Mouse (Mus musculus): Measurements from ENCODE around the gene Kcnab3. TPM values are rescaled to one million over a fixed set of nuclear protein-coding genes. Genes with fewer than 3 reads are reported as not detected.

Gene Kcnab3
- total RNA-seq, 4 experiments from 2014 or later = 0.17 to 0.38 (median 0.27) TPM; not detected in 1

DNA sequence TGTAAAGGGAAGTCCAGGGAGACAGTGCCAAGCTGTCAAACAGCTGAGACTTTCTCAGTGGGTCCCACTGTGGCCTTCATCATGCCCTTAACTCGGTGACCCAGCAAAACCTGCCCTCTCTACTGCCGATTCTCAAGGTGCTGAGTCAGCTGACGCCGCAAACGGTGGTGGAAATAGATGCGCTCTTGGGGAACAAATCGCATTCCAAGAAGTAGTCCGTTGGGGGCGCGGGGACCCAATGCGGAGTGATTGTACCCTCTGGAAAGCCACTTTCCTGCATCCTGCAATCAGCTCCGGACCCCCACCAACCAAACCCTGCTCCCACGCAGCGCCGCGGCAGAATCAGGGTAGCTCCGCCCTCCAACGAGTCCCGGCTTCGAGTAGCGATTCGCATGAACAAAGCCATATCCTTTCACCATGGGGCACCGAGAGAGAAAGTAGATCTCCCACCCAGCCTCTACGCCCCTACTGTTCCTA is 5.9 kb downstream of the Kcnab3 start:
- DNase-seq (ENCODE audit: low spot score) = peak; percentile 60

DNA sequence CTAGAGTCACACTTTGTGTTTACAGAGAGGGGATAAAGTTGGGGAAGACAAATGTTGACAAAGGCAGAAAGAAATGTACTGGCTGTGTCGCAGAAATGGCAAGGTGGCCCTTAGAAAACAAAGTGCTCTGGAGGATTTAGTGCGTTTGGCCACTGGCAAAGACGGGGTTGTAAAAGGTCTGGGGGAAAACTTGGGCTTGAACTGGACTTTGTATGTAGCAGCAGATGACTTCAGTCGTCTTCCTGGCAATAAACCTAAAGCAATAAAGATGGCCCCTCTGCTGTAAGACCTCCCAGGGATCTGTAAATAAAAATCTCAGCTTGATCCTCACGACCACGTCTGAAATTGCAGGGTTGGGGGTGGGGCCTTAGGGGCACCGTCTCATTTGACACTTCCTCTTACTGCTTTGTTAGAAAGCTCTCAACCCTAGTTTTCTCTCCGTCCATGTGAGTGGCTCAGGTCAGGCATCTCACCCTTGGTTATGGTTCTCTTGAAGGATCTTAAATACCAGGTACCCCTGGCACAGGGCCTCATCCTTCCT is 6.7 kb downstream of the Kcnab3 start:
- no peak for DNase-seq (ENCODE audit: low spot score)

DNA sequence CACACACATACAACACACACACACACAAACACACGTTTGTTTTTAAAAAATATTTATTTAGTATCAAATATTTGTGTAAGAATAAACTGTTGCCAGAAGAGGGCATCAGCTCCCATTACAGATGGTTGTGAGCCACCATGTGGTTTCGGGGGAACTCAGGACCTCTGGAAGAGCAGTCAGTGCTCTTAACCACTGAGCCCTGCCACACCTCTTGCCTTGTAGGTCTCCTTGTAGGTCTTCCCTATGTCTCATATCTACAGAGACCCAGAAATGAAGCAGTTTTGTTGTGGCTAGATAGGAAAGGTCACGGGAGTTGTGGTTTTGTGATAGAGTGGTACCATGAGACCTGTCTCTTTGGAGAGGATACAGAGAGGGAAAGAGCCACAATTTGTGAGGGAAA is 7.9 kb downstream of the Kcnab3 start:
- no peak for DNase-seq (ENCODE audit: low spot score)

DNA sequence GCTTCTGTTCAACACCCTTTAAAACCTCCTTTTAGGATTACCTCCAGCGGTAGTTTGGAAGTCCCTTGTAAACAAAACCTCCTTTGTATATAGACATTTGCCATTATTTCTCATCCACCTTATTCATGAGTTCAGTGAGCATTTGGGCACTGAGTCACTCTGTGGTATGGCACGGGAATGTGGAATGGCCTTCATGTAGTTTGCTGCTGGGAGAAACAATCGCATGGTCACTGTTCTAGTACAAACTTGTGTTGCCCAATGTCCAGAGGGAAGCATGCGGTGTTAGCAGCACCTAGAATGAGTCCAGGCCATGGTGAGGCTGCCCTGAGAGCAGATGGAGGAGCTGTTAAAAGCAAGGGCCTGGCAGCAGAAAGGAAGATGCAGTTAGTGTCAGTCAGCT is 8.7 kb downstream of the Kcnab3 start:
- no peak for DNase-seq (ENCODE audit: low spot score)

DNA sequence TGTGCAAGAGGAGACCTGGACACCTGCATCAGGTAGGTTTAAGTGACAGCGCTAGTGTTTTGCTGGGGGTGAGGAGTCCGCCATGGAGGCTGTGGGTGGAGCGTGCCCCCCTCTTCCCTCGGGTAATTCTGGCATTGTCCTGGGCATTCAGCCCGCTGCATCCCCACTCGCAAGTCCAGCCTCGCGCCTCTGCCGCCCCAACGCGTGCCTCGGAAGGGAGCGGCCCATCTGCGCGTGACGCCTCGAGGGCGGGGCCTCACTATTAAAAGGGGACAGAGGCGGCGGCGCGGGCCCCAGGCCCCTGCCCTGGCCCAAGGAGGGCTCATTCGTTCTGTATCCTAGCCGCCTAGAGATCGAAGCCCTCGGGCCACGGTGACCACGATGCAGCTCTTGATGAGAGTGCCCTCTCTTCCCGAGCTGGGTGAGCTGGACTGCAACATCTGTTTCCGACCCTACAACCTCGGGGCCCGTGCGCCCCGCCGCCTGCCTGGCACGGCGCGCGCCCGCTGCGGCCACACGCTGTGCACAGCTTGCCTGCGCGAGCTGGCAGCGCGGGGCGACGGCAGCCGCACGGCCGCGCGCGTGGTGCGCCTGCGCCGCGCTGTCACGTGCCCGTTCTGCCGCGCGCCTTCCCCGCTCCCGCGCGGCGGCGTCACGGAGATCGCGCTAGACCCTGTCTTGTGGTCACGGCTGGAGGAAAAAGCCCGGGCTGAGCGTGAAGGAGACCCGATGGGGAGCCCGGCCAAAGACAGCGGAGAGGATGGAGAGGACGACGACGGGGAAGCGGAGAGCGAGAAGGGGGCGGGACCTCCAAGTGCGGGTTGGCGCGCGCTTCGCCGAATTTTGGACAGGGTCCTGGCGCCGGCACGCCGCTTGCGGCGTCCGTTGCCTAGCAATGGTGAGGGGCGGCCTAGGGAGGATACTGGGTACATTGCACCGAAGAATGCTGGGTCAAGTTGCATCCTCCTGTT is 14.4 kb downstream of the Kcnab3 start, which contains the start of gene Rnf227:
TSS of gene Rnf227 (plus strand) at position 301 of the 971 bp plus-strand sequence.
- DNase-seq (ENCODE audit: low spot score) = peak; percentile 43

DNA sequence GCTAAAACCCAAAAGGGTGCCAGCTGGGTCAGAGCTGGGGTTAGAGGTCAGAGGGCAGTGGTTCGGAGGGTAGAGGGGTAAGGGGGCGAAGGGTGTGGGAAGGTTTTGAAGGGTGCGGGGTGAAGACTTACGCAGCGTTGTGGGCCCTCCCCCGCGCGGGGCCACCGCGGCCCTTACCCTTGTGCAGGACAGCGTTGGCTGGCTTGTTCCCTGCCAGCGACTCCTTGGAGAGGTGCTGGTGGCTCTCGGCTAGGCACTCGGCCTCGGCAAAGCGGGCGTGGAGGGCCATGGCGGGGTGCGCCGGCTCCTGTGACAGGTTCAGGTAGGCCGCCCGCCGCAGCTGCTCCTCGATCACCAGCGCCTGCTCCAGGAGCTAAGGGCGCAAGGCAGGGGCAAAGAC is 20.4 kb downstream of the Kcnab3 start:
- DNase-seq (ENCODE audit: low spot score) = no peak

DNA sequence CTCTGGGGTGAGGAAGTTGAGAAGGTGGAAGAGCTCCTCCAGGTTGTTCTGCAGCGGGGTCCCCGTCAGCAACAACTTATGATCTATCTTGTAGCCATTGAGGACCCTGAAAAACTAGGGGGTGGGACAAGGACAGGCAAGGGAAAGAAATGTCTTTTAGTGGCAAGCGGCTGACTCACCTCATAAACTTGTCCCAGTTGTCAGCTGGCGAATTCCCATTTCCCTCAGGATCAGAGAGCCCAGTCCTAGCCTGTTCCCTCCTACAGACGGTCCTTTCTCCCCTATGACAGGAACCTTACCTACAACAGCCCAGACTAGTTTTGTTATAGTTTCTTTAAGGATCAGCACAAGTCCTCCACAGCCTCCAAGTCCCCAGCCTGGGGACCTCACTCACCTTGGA is 30.5 kb downstream of the Kcnab3 start:
- DNase-seq (ENCODE audit: low spot score) = no peak

DNA sequence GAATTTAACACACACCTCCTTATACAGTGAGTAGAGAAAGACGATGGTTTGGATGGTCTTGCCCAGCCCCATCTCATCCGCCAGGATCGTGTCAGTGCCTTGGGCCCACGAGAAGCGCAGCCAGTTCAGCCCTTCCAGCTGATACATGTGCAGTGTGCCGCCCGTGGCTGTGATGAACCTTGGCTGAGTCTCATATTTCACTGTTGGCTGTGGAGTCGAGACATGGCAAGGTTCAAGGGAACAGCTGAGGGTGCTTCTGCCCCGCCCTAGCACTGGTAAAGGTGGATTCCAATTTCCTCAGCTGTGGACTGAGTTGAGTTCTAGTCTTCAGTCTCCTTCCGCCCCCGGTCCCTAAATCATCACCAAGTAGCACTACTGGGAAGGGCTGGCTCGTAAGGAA is 31.6 kb downstream of the Kcnab3 start:
- DNase-seq (ENCODE audit: low spot score) = no peak

DNA sequence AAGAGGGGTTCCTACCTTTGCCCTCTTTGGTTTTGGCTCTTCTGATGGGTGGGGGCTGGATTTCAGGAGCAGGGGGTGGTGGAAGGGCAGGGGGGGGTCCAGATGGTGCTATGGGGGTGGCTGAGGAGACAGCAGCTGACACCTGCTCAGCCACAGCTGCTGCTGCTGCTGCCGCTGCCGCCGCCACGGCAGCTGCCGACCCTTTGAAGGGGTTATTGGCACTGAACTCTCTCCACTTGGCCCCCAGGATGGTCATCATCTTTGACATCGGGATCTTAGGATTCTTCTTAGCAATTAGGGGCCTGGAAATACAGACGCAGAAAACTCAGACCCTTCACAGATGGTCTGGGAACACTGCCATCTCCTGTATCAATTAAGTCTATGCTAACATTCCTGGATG is 36.0 kb downstream of the Kcnab3 start:
- no peak for DNase-seq (ENCODE audit: low spot score)

DNA sequence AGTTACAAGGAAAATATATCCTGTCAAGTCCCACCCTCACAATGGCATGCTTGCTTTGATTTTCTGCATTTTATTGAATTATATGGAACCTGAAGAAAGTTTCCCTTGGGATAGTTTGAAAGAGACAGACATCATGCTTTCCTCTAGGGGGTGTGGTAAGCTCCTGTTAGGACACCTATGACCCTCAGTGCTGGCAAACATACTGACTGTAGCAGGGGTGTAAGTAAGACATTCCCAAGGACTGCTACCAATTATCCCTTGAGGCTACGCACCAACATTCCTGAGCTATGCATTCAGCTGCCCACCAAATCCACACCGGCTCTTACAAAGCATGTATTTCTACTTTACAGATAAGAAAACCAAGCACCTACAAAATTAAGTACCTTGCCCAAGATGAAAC is 36.4 kb downstream of the Kcnab3 start:
- DNase-seq (ENCODE audit: low spot score) = no peak

DNA sequence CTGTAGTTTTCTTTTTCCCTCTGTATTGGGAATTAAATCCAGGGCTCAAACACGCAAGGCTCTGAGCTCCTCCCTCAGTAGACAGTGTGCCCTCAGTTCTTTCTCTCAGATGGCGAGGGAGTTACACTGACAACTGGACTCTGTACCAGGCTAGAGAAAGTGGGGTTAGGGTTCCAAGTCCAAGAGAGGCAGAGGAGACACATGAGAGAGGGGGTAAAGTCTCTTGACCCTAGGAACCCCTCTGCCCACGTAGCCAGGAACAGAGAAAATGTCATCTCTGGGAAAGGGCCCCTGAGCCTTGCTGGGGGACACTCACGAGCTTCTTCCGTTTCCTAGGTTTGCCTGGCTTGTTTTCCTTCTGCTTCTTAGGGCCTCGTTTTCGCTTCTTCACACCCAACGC is 38.3 kb downstream of the Kcnab3 start:
- no peak for DNase-seq (ENCODE audit: low spot score)

DNA sequence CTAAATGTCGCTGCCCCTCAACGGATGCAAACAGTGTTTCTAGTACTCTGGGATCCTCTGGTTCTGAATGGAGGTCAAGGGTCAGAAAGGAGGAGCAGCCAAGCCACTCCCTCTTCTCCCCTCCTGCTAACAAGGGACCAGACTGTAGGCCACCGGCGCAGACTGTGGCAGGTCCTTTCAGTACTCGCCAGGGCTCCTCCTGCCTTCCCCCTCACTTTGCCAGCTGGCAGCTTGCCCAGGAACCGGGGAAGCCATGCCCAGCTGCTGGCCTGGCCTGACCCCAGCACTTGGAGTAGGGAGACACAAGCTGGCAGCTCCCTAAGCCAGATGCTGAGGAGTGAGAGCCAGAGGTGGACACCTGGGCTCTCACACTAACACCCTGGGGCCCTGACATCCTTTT is 38.9 kb downstream of the Kcnab3 start:
- DNase-seq (ENCODE audit: low spot score) = peak; percentile 91

DNA sequence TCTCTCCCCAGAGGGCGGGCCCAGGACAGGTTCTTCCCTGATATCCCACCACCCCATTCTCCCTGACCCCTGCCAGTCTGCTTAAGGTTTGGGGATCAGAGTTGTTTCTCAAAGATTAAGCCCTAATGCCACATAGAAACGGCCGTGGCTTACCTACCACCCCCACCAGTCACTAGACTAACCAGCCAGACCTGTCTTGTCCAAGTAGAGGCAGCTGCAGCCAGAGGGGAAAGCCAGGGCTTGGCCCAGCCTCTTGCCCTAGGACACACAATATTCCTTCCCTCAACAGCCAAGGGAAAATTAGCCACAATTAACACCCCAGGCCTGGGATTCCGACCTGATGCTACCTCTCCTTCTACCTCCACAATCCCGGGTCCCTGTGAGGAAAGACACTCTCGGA is 39.7 kb downstream of the Kcnab3 start:
- no peak for DNase-seq (ENCODE audit: low spot score)

DNA sequence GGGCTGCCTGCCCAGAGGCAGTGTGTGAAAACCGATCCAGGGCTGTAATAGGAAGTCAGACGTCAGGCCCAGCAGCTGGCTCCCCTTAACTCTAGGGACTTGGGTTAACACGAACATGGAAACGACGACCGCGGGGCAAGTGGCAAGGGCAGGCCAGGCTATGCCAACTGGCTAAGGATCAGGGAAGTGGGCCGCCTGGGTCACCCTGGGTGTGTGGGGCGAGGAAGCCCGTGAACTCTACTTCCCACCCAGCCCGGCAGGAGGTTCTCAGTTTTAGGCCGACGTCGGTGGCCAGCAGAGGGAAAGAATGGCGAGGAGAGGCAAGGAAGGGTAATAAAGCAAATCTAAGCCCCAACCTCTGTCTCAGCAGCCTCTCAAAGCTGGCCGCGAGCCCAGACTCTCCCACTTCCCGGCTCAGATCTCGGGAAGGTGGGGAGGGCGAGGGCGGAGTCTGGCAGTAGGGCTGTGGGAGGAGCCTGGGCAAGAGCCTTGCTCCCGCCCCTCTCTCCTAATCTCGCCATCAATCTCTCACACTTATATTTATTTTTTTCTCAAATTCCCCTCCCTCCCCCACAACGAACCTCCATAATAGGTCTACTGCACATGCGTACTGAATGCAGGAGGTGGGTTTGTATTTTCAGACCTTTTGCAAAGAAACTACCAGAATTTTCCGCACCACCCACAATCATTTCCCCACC is 40.2 kb downstream of the Kcnab3 start:
- DNase-seq (ENCODE audit: low spot score) = peak; percentile 92

DNA sequence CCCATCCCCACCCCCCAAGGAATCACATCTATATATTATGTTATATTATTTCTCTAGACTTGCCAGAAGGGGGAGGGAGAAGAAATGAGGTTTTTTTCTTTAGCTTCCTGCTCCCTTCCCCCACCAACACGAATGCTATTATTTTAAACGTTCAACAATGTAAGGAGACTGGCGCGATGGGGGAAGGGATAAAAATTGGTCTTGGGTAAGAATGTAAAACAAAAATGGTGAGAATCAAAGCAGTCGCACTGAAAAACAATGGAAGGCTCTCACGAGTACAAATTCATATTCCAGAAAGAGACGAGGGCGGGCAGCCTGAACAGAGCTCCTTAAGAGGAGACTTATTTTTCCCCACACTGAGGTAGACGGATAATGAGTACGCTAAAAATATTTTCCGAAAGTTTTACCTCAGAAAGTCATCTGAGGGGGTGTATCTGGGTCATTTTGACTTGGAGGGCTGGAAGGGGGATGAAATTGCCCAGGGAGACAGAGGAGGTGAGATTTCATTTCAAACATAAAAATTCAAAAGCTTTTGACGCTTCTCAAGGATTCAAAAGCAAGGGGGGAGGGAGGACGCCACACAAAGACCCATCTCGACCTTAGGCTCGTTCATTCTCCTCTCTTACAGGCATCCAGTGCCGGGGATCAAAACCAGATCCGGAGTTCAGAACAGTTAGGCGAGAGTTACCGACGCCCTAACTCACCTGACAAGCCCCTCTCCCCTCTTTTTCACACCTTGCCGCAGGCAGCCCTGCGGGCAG is 41.0 kb downstream of the Kcnab3 start:
- DNase-seq (ENCODE audit: low spot score) = peak; percentile 52

DNA sequence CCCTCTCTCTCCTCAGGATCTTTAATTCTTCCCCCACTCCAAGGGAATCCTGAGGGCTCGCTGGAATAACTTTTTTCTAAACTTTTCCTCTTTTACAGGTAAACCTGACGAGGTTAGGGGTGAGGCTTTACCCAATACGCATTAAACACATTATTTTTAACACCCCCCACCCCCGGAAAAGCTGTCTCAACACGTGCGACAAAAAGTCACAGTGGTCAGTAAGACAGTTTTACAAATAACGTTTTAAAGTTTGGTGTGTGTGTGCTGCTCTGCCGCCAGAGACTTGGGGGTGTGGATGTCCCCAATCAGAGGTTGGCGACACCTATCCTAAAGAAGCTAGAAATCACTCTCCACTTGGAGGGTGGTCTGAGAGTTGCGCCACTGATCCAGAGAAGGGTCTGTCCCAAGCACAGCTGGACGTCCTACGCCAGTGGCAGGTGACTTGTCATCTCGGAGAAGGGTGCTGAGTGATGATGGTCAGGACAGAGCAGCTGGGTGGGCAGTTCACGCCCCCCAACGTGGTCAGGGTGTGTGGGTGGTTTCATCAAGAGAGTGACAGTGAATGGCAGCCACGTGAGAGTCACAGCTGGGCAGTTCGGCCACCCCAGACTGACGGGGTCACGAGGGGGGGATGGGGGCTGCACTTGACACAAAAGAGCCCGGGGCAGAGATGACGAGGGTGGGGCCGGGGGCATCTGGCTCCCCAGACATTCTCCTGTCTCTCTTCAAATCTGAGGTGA is 41.7 kb downstream of the Kcnab3 start:
- DNase-seq (ENCODE audit: low spot score) = no peak

DNA sequence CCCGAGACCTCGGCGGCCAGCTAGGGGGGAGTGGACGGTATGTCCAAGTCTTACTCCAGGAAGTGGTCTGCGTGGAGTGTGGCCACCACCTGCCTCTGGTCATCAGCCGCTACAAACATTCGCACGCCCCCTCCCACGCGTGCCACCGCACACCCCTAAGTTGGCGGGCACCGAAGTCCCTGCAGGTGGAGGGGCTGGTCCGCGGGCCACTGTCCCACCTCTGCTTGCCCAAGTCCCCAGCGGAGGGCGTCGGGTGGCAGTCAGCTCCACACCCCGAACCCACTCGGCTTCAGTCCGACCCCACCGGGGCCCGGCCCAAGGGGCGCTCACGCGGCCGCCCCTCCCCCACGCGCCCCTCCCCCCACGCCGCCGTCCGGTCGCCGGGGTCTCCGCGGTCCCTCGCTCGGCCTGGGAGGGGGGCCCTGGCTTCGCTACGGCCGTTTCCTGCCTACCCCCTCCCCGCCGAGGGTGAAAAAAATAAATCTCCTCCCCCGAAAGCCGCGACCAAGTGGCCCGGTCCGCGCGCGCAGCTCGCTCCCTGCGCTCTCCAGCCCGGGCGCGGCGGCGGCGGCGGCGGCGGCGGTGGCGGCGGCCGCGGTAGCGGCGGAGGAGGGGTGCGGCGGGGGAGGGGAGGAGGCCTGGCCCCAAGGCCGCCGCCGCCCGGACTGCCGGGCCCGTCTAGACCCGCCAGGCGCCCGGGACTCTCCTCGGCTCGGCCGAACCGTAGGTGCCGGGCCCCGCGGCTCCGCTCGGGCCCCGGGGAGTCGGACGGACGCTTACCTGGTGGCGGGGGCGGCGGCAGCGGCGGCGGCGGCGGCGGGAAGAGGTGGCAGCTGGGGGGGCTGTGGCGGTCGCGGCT is 42.5 kb downstream of the Kcnab3 start:
- peak; percentile 28 for DNase-seq (ENCODE audit: low spot score)

DNA sequence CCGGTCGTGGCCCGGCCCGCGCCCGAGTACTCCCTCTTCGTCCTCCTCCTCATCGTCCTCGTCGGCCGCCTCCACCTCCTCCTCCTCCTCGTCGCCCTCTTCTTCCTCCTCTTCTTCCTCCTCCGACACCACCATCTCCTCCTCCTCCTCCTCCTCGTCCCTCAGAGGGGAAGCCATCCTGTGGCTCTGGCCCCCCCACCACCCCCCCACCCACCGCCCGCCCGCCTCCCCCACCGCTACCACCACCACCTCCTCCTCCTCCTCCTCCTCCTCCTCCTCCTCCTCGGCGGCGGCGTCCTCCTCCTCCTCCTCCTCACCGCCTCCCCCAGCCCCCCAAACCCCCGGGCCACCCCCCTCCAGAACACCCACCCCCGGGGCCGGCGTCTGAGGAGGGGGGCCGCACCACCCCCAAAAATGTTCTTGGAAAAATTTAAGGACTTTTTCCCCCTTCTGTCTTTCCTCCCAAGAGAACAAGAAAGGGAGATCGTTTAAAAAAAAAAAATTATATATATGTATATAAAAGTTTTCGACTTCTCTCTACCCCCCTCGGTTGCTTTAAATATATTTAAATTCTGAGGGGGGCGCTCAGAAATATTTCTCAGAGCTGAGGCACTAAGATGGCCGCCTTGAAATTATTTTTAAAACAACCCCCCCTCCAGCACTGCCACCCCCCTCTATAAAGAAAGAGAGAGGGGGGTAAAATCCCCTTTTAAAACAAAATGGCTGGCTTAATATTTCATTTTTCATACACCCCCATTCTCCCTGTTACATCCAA is 43.3 kb downstream of the Kcnab3 start, which contains the start of gene Chd3:
TSS of gene Chd3 (minus strand) at position 192 of the 775 bp plus-strand sequence.
- DNase-seq (ENCODE audit: low spot score) = no peak

All from heart, adult 8-10 months (tissue).